Mouse (Mus musculus) embryonic fibroblast, embryonic 13.5 days (primary cell): ENCODE results near the gene Edem1.

ENCODE experiments used
- CTCF ChIP-seq: IDR thresholded peaks from 2 replicates; pipeline ENCODE4 v1.5.1; 2011; ENCODE audit warnings: mild to moderate bottlenecking, control low read depth, low read length, moderate library complexity, borderline replicate concordance; ENCODE audit not compliant: insufficient read depth
- POLR2A ChIP-seq: IDR thresholded peaks from 2 replicates; pipeline ENCODE4 v1.6.1; 2011; ENCODE audit warnings: low read depth, mild to moderate bottlenecking, control low read depth, low read length, moderate library complexity

DNA sequence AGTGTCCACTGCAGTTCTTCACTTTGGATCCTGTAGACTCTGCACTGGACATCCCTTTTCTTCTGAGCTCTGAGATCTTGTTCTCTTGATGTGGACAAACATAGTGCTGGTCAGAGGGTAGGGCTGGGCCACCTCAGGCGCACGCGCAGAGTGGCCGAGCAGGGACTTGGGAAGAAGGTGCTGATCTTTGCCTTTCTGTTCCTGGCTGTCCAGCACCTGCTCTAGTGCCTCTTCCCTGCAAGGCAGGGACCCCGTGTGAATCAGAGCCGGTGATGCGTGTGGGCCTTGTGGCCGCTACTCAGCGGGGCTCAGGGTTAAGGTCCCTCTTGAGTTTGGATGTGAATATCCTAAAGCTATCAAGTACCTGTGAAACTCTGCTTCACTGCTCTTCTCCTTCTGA is 30.1 kb downstream of the Edem1 start:
- TF ChIP-seq POLR2A (no peak), CTCF (no peak)
